Mouse (Mus musculus): ENCODE measurements around the gene Ephb1. TPM values are rescaled to one million over a fixed set of nuclear protein-coding genes. Genes with fewer than 3 reads are reported as not detected.

Gene Ephb1
- polyA plus RNA-seq, 1 experiment from 2014 or later, result 2.3 TPM

- Histone ChIP-seq H3K4me1 (replicated peaks) (no peaks in the 10 kb centered on the region), H3K4me3 (replicated peaks) (no peak overlapping the region), H3K4me2 (no peak overlapping the region), H3K27ac (no peak overlapping the region), H3K9me3 (no peaks in the 10 kb centered on the region), H3K27me3 (peaks cover 15% of the 10 kb centered on the region; the same call in 1 of the 2 replicates), H3K9ac (replicated peaks) (no peak overlapping the region), H3K36me3 (no peaks in the 10 kb centered on the region)
- no peak for ATAC-seq (ENCODE audit: insufficient number of reproducible peaks, insufficient read depth, low FRiP score, low TSS enrichment, low read depth)
- WGBS, result 77% methylated on average over 3 of the region's 3 CpGs
Observed at GRCm38 (mm10) chr9:101940182-101940581, 414.3 kb downstream of the Ephb1 start.

- H3K4me1 ChIP-seq (replicated peaks), result no peaks in the 10 kb centered on the region
- no peak for ATAC-seq (ENCODE audit: insufficient number of reproducible peaks, insufficient read depth, low FRiP score, low TSS enrichment, low read depth)
- H3K27ac ChIP-seq, result no peak overlapping the region
- H3K27me3 ChIP-seq, result peaks cover 10% of the 10 kb centered on the region; the same call in 1 of the 2 replicates
- no peak overlapping the region for H3K4me2 ChIP-seq
- H3K36me3 ChIP-seq, result no peaks in the 10 kb centered on the region
- no peak overlapping the region for H3K9ac ChIP-seq (replicated peaks)
- H3K4me3 ChIP-seq (replicated peaks), result no peak overlapping the region
- H3K9me3 ChIP-seq, result no peaks in the 10 kb centered on the region
- WGBS, result 60% methylated on average over 5 of the region's 5 CpGs
Observed at GRCm38 (mm10) chr9:101939006-101939405, 415.5 kb downstream of the Ephb1 start.

DNA sequence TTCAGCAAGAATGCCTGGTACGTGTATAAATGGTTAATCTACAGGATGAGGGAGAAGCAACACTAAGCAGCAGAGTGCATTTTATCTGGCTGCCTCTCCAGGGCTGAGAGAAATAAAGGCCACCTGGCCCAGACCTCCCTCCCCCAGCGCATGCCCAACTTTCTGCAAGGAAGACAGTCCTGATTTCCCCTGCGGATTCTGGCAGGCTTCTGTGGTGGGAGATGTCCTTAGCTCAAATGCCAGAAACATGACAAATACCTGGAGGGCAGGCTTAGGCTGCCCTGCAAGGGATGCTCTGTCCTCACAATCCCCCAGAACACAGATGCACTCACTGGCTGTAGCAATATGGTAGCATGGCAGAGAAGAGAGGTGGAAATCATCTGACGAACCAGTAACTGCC, 416.4 kb downstream of the Ephb1 start:
- H3K9ac ChIP-seq (replicated peaks), result no peak overlapping the region
- H3K36me3 ChIP-seq, result no peaks in the 10 kb centered on the region
- no peak overlapping the region for H3K4me2 ChIP-seq
- no peak overlapping the region for H3K27ac ChIP-seq
- ATAC-seq (ENCODE audit: insufficient number of reproducible peaks, insufficient read depth, low FRiP score, low TSS enrichment, low read depth), result no peak
- WGBS, result 79% methylated on average over 4 of the region's 4 CpGs
- H3K9me3 ChIP-seq, result no peaks in the 10 kb centered on the region
- H3K27me3 ChIP-seq, result peaks cover 9% of the 10 kb centered on the region; the same call in 1 of the 2 replicates
- H3K4me1 ChIP-seq (replicated peaks), result no peaks in the 10 kb centered on the region
- no peak overlapping the region for H3K4me3 ChIP-seq (replicated peaks)

DNA sequence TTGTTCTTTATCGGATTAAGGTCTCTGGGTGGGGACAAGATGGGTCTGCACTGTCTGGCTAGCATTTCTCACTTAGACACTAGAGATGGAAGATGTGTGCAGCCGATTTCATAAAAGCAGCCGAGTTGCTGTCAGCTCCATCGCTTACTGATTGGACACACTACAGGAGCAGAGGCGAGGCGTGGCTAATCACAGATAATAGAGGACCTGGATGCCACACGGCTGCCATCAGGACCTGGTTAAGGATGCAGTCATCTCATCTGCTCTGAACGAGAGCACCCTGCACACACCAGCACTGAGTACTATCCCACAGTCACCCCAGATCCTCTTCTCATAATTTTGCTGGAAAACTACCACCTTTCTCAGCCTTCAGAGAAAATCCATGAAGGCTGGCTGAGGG, 419.6 kb downstream of the Ephb1 start:
- no peaks in the 10 kb centered on the region for H3K36me3 ChIP-seq

GRCm38 (mm10) chr9:101933946-101934573, 420.4 kb downstream of the Ephb1 start:
- H3K27ac ChIP-seq, result no peak overlapping the region
- H3K4me3 ChIP-seq (replicated peaks), result no peak overlapping the region
- WGBS, result 63% methylated on average over 8 of the region's 8 CpGs
- H3K9me3 ChIP-seq, result no peaks in the 10 kb centered on the region
- H3K4me1 ChIP-seq (replicated peaks), result no peaks in the 10 kb centered on the region
- no peak overlapping the region for H3K4me2 ChIP-seq
- no peak for ATAC-seq (ENCODE audit: insufficient number of reproducible peaks, insufficient read depth, low FRiP score, low TSS enrichment, low read depth)
- H3K27me3 ChIP-seq, result 0 out of 2 replicates have a peak, but pooled peaks cover 4% of the 10 kb centered on the region
- H3K36me3 ChIP-seq, result no peaks in the 10 kb centered on the region
- H3K9ac ChIP-seq (replicated peaks), result no peak overlapping the region

More for the DNA sequence above, 419.6 kb downstream of the Ephb1 start:
- Histone ChIP-seq H3K4me2 (no peak overlapping the region), H3K9ac (replicated peaks) (no peak overlapping the region), H3K4me1 (replicated peaks) (no peaks in the 10 kb centered on the region), H3K9me3 (no peaks in the 10 kb centered on the region), H3K27me3 (0 out of 2 replicates have a peak, but pooled peaks cover 4% of the 10 kb centered on the region), H3K4me3 (replicated peaks) (no peak overlapping the region), H3K27ac (no peak overlapping the region)
- 91% methylated on average over 8 of the region's 8 CpGs for WGBS
- no peak for ATAC-seq (ENCODE audit: insufficient number of reproducible peaks, insufficient read depth, low FRiP score, low TSS enrichment, low read depth)

DNA sequence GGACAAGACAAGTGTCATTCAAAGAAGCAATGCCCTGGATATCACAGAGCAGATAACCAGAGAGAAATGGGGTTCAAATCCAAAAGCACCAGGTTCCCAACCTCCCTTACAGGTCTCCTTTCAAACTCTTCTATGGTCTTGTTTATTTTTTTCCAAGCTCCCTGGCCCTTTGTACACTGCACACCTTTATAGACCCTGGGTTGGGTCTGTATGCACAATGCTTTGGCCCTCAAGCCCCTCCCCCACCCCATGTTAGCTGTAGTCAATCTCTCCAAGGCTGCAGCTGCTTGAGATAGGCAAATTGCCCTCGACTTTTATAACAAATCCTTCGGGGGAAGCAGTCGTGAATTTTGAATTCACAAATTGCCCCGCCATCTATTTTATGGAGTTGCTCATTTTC, 429.7 kb downstream of the Ephb1 start:
- WGBS, result 41% methylated on average over 4 of the region's 4 CpGs
- Histone ChIP-seq H3K27ac (no peak overlapping the region), H3K4me3 (replicated peaks) (no peak overlapping the region)

DNA sequence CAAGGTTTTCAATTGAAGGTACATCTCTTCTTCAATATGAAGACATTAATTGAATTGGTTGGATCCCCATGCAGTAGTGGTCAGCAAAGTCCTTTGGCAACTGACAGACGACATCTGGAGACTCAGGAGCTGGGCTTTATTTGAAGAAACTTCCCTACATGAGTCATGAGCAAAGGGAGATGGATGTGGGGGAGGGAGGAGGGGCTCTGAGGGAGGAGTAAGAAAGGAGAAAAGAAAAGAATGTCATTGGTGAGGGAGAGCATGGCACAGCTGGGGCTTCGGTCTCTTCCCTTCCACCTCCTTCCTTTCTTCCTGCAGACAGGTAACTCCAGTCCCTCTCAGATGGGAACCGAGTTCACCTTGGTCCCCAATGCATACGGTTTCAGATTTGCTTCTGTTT, 431.6 kb downstream of the Ephb1 start:
- Histone ChIP-seq H3K4me2 (no peak overlapping the region), H3K27me3 (no peaks in the 10 kb centered on the region), H3K27ac (no peak overlapping the region), H3K9me3 (no peaks in the 10 kb centered on the region), H3K4me3 (replicated peaks) (no peak overlapping the region), H3K9ac (replicated peaks) (no peak overlapping the region), H3K36me3 (no peaks in the 10 kb centered on the region), H3K4me1 (replicated peaks) (no peaks in the 10 kb centered on the region; the same call in 1 of the 2 replicates)
- whole genome bisulfite sequencing, result 71% methylated on average over 4 of the region's 4 CpGs
- ATAC-seq (ENCODE audit: insufficient number of reproducible peaks, insufficient read depth, low FRiP score, low TSS enrichment, low read depth), result no peak

More for the DNA sequence above, 429.7 kb downstream of the Ephb1 start:
- no peaks in the 10 kb centered on the region for H3K27me3 ChIP-seq
- H3K36me3 ChIP-seq, result no peaks in the 10 kb centered on the region
- ATAC-seq (ENCODE audit: insufficient number of reproducible peaks, insufficient read depth, low FRiP score, low TSS enrichment, low read depth), result no peak
- no peak overlapping the region for H3K4me2 ChIP-seq
- no peak overlapping the region for H3K9ac ChIP-seq (replicated peaks)
- no peaks in the 10 kb centered on the region for H3K9me3 ChIP-seq
- H3K4me1 ChIP-seq (replicated peaks), result no peaks in the 10 kb centered on the region; the same call in 1 of the 2 replicates

DNA sequence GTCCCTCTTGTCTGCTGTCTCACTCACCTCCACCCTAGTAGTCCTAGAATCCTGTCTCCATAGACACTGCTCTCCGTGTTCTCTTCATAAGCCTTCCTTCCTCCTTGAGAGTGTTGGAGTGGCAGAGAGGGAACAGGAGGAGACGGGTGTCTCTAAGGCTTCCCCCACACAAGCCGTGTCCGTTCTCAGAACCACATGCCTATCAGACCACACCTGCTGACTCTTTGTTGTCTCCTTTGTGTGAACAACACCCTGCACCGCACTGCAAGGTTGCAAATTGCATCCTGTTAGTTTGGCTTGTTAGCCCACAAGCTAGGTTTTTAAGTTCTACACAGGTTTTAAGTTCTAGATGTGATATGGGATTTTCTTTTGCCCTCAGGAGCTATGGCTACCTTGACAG, 435.2 kb downstream of the Ephb1 start:
- WGBS, result 83% methylated on average over 5 of the region's 5 CpGs

GRCm38 (mm10) chr9:101918771-101919170, 435.7 kb downstream of the Ephb1 start:
- Histone ChIP-seq H3K9me3 (no peaks in the 10 kb centered on the region), H3K27me3 (0 out of 2 replicates have a peak, but pooled peaks cover 4% of the 10 kb centered on the region), H3K36me3 (no peaks in the 10 kb centered on the region), H3K4me2 (no peak overlapping the region), H3K4me1 (replicated peaks) (no peaks in the 10 kb centered on the region), H3K9ac (replicated peaks) (no peak overlapping the region), H3K27ac (no peak overlapping the region), H3K4me3 (replicated peaks) (no peak overlapping the region)
- WGBS, result 74% methylated on average over 4 of the region's 4 CpGs
- ATAC-seq (ENCODE audit: insufficient number of reproducible peaks, insufficient read depth, low FRiP score, low TSS enrichment, low read depth), result no peak

More for the DNA sequence above, 435.2 kb downstream of the Ephb1 start:
- Histone ChIP-seq H3K27me3 (0 out of 2 replicates have a peak, but pooled peaks cover 4% of the 10 kb centered on the region), H3K9ac (replicated peaks) (no peak overlapping the region), H3K4me2 (no peak overlapping the region), H3K36me3 (no peaks in the 10 kb centered on the region), H3K4me1 (replicated peaks) (no peaks in the 10 kb centered on the region), H3K27ac (no peak overlapping the region), H3K4me3 (replicated peaks) (no peak overlapping the region), H3K9me3 (no peaks in the 10 kb centered on the region)
- ATAC-seq (ENCODE audit: insufficient number of reproducible peaks, insufficient read depth, low FRiP score, low TSS enrichment, low read depth), result no peak

DNA sequence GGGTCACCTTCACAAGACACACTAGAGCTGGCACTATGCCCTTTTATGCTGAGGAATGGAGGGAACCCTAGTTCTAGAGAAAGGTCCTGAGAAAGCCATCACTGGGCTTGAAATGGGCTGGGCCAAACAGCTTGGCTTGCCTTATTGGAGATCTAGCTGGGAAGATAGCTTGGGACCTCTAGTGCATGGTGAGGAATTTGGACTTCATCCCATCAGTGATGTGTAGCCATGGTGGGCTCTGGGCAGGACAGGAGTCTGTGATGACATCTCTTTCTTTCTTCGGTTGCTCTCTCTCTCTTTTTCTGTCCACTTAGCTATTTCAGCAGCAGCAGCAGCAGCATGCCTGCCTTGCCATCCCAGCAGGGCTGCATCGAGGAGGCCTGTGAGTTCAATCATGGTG, 439.4 kb downstream of the Ephb1 start:
- Histone ChIP-seq H3K27ac (no peak overlapping the region), H3K4me1 (replicated peaks) (0 out of 2 replicates have a peak, but pooled peaks cover 7% of the 10 kb centered on the region), H3K4me2 (no peak overlapping the region), H3K9me3 (no peaks in the 10 kb centered on the region), H3K9ac (replicated peaks) (no peak overlapping the region), H3K27me3 (0 out of 2 replicates have a peak, but pooled peaks cover 4% of the 10 kb centered on the region), H3K36me3 (no peaks in the 10 kb centered on the region), H3K4me3 (replicated peaks) (no peak overlapping the region)
- ATAC-seq (ENCODE audit: insufficient number of reproducible peaks, insufficient read depth, low FRiP score, low TSS enrichment, low read depth), result no peak
- 90% methylated on average over 2 of the region's 2 CpGs for WGBS

DNA sequence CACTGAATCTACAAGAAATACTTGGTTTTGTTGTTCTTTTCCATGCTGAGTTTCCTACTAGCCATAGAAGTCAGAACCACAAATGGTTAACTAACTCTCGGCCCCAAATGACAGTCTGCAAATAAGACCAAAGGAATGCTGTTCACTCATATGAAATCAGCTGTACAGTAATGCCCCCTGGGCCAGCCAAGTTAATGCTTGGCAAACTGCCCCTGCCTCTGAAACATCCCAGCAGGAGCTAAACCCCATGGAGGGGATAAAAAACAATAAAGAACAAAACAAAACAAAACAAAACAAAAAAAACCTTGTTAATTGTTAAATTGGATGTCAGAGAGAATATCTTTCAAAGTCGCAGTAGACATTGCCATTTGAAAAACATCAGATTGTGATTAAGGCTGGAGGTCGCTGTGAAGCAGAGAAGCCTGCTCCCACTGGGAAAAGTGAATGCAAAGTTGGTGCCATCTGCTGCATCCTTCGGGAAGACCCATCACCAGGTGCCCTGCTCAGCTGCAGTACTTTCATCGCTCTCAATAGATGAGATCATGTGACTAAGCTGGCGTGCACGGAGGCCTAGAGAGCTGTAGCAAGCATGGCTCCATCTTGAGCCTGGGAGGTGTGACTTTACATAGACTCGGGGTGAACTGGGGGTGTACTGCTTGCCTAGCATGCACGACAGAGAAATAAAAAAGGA, 443.2 kb downstream of the Ephb1 start:
- Histone ChIP-seq H3K4me2 (no peak overlapping the region), H3K4me3 (replicated peaks) (no peak overlapping the region), H3K9ac (replicated peaks) (no peak overlapping the region), H3K27ac (no peak overlapping the region), H3K27me3 (0 out of 2 replicates have a peak, but pooled peaks cover 4% of the 10 kb centered on the region), H3K9me3 (no peaks in the 10 kb centered on the region), H3K36me3 (no peaks in the 10 kb centered on the region), H3K4me1 (replicated peaks) (0 out of 2 replicates have a peak, but pooled peaks cover 7% of the 10 kb centered on the region)
- ATAC-seq (ENCODE audit: insufficient number of reproducible peaks, insufficient read depth, low FRiP score, low TSS enrichment, low read depth), result no peak
- WGBS, result 63% methylated on average over 9 of the region's 9 CpGs

Measured in limb, embryonic 12.5 days (tissue).